Mouse (Mus musculus): ENCODE results near the gene Cry1. TPM values are rescaled to one million over a fixed set of nuclear protein-coding genes. Genes with fewer than 3 reads are reported as not detected.
A peak's percentile ranks its signal among the peaks of the same experiment; 100 is the strongest.

Gene Cry1
- total RNA-seq, 2 experiments from 2014 or later: 16.6 to 20.8 TPM

- DNase-seq (ENCODE audit: low spot score in 2 of 2): no peak
Observed at GRCm38 (mm10) chr10:85164791-85165190, 20.1 kb downstream of the Cry1 start.

- DNase-seq (ENCODE audit: low spot score in 2 of 2): no peak
Observed at GRCm38 (mm10) chr10:85161745-85162351, 23.0 kb downstream of the Cry1 start.

DNA sequence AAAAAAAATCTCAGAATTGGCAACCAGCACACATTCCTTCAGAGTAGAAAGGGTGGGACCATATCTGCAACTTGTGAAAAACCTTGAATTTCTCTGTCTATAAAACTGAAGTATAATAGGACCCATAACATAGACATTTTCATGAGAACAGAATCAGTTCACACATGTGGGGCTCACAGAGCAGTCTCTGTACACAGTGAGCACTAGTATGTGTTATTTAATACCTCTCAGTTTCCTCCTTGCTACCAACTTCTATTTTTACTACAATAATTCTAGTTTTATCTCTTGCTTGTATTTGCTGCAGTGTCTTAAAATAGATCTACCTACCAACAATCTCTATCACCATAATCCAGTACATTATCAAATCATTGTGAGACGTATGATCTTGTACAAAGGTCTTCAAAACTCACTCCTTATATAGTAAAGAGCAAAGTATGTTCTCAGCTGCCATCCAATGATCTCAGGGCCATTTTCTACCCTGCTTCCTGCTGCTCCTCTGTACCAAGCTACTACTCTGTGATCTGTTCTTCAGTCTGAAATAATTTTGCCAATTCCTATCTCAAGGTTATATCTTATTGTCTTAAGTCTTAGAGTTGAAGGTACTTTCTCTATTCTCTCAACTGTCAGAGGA is 24.8 kb downstream of the Cry1 start:
- no peak for DNase-seq (ENCODE audit: low spot score in 2 of 2)

DNA sequence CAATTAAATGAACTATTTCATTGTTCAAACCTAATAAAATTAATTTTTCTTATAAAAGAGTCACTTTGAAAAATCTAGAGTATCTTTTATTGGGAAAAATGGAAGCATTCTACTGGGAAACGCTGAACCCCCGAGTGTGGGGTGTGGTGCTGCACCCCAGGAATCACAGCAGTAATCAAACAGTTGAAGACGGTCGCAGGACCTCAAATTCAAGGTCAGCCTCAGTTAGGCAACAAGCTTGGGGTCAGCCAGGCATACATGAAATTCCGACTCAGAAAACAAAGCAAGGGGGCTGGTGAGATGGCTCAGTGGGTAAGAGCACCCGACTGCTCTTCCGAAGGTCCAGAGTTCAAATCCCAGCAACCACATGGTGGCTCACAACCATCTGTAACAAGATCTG is 27.4 kb downstream of the Cry1 start:
- DNase-seq (ENCODE audit: low spot score in 2 of 2): no peak

DNA sequence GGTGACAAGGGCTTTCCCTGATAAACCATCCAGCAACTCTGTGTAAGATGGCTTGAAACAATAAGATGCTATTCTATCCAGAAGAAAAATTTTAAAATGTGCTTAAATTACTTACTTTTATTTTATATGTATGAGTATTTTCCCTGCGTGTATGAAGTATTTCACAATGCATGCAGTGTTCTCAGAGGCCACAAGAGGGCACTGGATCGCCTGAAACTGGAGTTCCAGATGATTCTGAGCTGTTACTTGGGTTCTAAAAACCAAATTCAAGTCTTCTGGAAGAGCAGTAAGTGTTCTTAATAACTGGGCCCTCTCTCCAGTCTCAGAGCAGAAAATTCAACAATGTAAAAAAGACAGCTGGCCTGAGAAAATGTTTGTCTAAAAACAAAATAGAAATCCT is 30.7 kb downstream of the Cry1 start:
- DNase-seq (ENCODE audit: low spot score in 2 of 2): peak in 1 of 2 experiments; percentile 51

DNA sequence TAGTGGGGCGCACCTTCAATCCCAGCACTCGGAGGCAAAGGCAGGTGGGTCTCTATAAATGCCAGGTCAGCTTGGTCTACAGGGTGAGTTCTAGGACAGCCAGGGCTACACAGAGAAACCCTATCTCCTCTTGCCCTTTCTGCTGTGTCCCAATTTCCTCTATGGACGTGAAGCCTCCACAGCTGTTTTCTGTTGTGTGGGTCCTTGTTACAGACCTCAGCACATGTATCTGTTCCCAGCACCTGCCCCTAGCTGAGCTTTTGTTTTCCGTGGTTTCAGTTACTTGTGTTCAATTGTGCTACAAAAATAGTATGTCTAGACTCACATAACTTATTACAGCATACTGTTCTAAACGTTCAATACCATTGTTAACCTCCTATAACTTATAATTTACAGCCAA is 35.6 kb downstream of the Cry1 start:
- no peak for DNase-seq (ENCODE audit: low spot score in 2 of 2)

DNA sequence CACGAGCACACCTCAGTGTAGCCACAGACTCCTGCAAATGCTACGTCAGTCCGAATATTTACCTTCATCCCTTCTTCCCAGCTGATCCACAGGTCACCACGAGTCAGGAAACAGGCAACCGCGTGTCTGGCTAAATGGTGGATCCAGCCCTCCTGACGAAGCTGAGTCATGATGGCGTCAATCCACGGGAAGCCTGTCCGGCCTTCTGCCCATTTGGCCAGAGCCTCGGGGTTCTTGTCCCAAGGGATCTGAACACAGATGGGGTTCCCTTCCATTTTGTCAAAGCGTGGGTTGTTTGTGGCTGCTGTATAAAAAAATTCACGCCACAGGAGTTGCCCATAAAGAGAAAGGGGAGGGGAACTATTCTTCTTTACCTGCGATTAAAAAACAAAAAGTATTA is 38.6 kb downstream of the Cry1 start:
- no peak for DNase-seq (ENCODE audit: low spot score in 2 of 2)

DNA sequence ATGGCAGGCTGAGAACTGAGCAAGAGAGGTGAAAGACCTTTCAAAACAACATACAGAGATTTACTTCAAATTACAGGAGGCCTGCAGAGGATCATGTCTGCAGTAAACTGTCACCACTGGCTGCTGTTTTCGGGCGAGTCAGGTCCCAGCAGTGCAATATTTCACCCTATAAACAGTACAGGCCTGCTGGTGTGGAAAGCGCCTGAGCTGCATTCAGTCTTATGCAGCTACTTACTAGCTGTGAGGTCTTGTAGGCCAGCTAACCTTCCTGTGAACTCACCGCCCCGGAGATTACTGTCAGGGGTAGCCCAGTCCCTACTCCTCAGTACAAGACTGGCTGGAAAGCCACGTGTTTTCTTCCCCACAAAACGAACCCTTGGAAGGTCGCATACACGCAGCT is 43.4 kb downstream of the Cry1 start:
- DNase-seq (ENCODE audit: low spot score in 2 of 2): no peak

- no peak for DNase-seq (ENCODE audit: low spot score in 2 of 2)
Observed at GRCm38 (mm10) chr10:85136573-85136972, 48.3 kb downstream of the Cry1 start.

DNA sequence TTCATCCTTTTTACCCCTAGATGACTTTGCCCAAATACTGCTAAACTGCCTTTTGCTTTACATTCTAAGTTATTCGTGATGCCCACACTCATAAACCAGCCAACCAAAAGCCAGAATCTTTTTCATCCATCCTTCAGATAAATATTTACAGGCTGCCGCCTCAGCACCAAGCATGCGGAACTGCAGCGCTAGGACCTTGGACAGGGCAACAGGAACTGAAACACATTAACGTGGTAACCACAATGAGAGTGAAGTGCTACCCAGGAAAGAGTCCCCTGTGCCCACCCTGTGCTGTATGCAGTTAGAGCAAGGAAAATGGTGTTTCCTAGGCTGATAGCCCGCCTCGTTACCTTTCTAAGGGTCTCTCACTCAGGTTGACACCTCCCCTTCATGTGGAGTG is 56.4 kb downstream of the Cry1 start:
- no peak for DNase-seq (ENCODE audit: low spot score in 2 of 2)

DNA sequence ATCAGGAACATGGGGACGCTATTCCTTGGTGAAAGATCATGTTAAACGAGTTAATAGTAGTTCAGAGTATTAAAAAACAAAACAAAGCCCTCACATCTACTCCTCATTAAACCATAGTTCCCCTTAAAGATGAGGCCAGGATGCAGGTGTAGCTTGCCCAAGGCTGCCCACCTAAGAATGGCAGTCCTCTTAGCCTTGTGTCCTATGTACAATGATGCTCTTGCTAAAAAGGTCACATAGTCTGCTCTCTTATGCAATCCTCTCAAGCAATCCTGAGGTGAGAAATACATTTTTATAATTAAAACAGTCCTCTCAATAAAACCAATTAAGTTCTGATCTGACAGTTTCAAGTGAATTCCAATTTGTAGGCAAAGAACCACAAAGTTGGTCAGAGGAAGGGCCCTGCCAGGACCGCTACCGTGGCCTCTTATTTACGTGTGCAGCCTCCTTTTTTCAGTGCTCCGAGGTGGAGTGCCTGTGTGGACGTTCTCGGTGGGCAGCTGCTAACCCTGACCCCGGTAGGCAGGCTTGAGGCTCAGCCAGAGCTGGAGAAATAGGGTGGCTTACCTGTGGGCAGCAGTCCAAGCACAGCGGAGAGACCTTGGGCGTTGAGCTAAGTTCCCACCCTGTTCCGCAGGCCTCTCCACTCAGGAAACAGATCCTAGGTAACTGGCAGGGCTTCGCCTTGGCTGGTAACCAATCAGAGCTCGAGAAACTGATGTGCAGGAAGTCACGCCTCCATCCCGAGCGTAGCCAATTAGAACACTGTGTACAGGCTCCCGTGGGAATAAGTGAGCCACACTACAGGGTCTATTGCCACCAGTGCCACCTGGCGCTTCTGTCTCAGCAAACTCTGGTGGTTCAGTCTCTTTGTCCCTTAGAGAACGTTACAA is 57.2 kb downstream of the Cry1 start, which contains the start of gene Mterf2:
TSS of gene Mterf2 (minus strand) at position 633 of the 893 bp plus-strand sequence.
- peak; percentile 66 to 88 for DNase-seq (ENCODE audit: low spot score in 2 of 2)

DNA sequence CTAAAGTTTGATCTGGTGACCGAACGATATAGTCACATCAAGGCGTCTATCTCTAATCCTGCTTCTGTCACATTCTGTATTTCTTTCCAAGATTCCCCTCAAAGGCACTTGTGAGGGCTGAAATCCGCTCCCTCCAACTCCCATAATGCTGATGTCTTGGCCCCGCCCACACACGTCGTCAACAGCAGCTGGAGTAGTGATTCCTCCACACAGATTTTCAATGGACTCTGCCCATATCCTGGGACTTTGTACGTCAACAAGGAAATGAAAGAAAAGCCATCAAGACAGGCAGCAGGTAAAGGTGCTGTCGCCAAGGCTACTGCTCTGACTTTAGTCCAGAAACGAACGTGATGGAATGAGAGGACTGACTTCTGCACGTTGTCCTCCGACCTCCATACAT is 59.7 kb downstream of the Cry1 start:
- DNase-seq (ENCODE audit: low spot score in 2 of 2): no peak

- no peak for DNase-seq (ENCODE audit: low spot score in 2 of 2)
Observed at GRCm38 (mm10) chr10:85114409-85114808, 70.5 kb downstream of the Cry1 start.

DNA sequence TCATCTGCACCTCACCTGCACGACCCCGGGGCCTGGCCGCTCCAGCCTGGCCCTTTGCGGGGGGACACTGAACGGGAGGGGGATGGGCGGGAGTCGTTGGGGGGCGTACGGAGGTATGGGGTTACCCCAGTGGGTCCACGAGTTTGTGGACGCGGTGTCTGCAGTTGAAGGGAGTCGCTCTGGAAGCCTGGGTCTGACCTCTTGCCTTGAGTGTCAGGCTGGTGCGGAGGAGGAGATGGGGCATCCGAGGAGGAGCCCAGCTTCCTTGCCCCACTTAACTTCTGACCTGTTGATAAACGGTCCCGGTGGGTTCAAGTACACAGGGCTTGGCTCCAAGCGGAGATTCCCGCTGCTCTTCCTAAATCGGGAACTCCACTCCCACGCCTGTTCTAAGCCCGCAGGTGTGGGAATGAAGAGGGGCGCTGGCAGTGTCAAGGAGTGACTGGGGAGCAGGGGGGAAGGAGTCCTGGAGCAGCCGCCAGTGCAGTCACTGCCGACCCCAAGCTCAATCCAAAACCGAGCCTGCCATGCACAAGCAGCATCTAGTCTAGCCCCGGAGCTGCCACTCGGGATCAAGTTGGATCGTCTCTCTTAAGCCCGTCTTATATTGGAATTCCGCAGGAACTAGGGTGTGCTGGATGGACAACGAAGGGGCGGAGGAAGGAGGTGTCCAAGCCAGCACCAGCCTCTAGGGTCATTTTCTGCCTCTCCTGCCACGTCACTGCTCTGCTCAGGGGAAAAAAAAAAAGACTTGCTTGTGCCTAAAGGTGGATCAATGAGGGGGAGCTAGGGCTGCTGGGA is 81.6 kb downstream of the Cry1 start:
- peak in 1 of 2 experiments; percentile 25 for DNase-seq (ENCODE audit: low spot score in 2 of 2)

DNA sequence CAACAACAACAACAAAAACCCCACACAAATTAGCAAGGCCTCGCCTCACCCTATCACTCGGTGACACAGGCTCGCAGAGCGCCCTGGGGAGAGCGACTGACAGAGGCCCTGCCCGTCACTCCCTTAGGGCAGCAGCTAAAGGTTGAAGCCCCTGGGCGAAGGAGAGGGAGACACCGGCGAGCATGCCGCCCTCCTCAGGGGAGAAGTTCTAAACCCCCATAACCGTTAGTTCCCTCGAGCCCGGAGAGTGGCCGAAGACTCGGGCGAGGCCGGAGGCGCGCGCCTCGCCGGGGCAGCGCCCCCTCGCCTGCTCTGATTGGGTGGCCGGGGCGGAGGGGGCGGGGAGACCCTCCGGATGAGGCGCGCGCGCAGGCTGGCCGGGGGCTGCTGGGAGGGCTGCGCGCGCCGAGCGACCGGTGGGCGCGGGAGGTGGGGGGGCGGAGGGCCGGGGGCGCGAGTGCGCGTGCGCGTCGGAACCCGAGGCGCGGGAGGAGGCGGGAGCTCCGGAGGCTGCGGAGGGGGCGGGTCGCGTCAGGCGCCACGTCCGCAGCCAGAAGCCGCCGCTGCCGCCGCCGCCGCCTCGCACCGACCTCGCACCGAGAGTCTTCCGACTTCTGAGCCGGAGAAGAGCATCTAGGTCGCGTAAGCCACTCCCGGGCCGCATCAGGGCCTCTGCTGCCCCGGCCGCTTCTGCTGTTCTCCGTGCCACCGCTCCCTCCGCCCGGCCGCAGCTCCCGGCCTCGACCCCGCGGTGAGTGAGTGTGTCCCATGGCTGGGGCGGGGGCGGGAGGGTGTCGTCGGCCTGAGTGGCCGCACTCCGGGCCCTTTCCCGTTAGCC is 82.4 kb downstream of the Cry1 start, which contains the start of the genes Fhl4 and Tmem263:
TSS of gene Fhl4 (minus strand) at position 249 of the 838 bp plus-strand sequence.
TSS of gene Tmem263 (plus strand) at position 381 of the 838 bp plus-strand sequence.
- peak; percentile 87 to 91 for DNase-seq (ENCODE audit: low spot score in 2 of 2)

GRCm38 (mm10) chr10:85101841-85102240 is 83.0 kb downstream of the Cry1 start:
- no peak for DNase-seq (ENCODE audit: low spot score in 2 of 2)
